Mouse (Mus musculus): ENCODE results near the gene Klhl29. TPM values are rescaled to one million over a fixed set of nuclear protein-coding genes. Genes with fewer than 3 reads are reported as not detected.
A peak's percentile ranks its signal among the peaks of the same experiment; 100 is the strongest.

Klhl29 gene
- polyA plus RNA-seq, 1 experiment from 2014 or later: 4.0 TPM

- Histone ChIP-seq H3K4me2 (ENCODE audit: low read length) (no peak overlapping the region), H3K9ac (ENCODE audit: low read depth, low read length) (no peak overlapping the region), H3K4me1 (ENCODE audit: control insufficient read depth, insufficient read depth, low read length) (peaks cover 8% of the 10 kb centered on the region), H3K36me3 (ENCODE audit: control insufficient read depth, insufficient read depth, low read length) (no peaks in the 10 kb centered on the region), H3K27ac (ENCODE audit: low read length) (no peak overlapping the region), H3K9me3 (replicated peaks; ENCODE audit: control insufficient read depth, low read length, poor library complexity, severe bottlenecking) (no peaks in the 10 kb centered on the region), H3K4me3 (ENCODE audit: low read depth, low read length) (no peak overlapping the region), H3K27me3 (ENCODE audit: control insufficient read depth, insufficient read depth, low read depth, low read length) (no peaks in the 10 kb centered on the region)
- no peak for ATAC-seq
- WGBS: 88% methylated on average over 6 of the region's 6 CpGs
Observed at GRCm38 (mm10) chr12:5340151-5340603, 35.3 kb downstream of the Klhl29 start.

GRCm38 (mm10) chr12:5336927-5337712 is 38.4 kb downstream of the Klhl29 start:
- 24% methylated on average over 8 of the region's 8 CpGs for WGBS
- ATAC-seq: peak; percentile 54; the same call in 1 of the 2 replicates
- Histone ChIP-seq H3K27ac (ENCODE audit: low read length) (no peak overlapping the region), H3K9ac (ENCODE audit: low read depth, low read length) (no peak overlapping the region), H3K27me3 (ENCODE audit: control insufficient read depth, insufficient read depth, low read depth, low read length) (no peaks in the 10 kb centered on the region), H3K36me3 (ENCODE audit: control insufficient read depth, insufficient read depth, low read length) (no peaks in the 10 kb centered on the region), H3K4me1 (ENCODE audit: control insufficient read depth, insufficient read depth, low read length) (peaks cover 8% of the 10 kb centered on the region), H3K4me2 (ENCODE audit: low read length) (no peak overlapping the region), H3K4me3 (ENCODE audit: low read depth, low read length) (no peak overlapping the region), H3K9me3 (replicated peaks; ENCODE audit: control insufficient read depth, low read length, poor library complexity, severe bottlenecking) (no peaks in the 10 kb centered on the region)

- Histone ChIP-seq H3K27me3 (ENCODE audit: control insufficient read depth, insufficient read depth, low read depth, low read length) (no peaks in the 10 kb centered on the region), H3K4me2 (ENCODE audit: low read length) (no peak overlapping the region), H3K9ac (ENCODE audit: low read depth, low read length) (no peak overlapping the region), H3K4me3 (ENCODE audit: low read depth, low read length) (no peak overlapping the region), H3K4me1 (ENCODE audit: control insufficient read depth, insufficient read depth, low read length) (peaks cover 8% of the 10 kb centered on the region), H3K9me3 (replicated peaks; ENCODE audit: control insufficient read depth, low read length, poor library complexity, severe bottlenecking) (no peaks in the 10 kb centered on the region), H3K36me3 (ENCODE audit: control insufficient read depth, insufficient read depth, low read length) (no peaks in the 10 kb centered on the region), H3K27ac (ENCODE audit: low read length) (no peak overlapping the region)
- WGBS: 78% methylated on average over 6 of the region's 6 CpGs
- no peak for ATAC-seq
Observed at GRCm38 (mm10) chr12:5336331-5336730, 39.2 kb downstream of the Klhl29 start.

- Histone ChIP-seq H3K4me2 (ENCODE audit: low read length) (no peak overlapping the region), H3K4me1 (ENCODE audit: control insufficient read depth, insufficient read depth, low read length) (peaks cover 10% of the 10 kb centered on the region), H3K4me3 (ENCODE audit: low read depth, low read length) (no peak overlapping the region), H3K27me3 (ENCODE audit: control insufficient read depth, insufficient read depth, low read depth, low read length) (no peaks in the 10 kb centered on the region), H3K9ac (ENCODE audit: low read depth, low read length) (no peak overlapping the region), H3K36me3 (ENCODE audit: control insufficient read depth, insufficient read depth, low read length) (no peaks in the 10 kb centered on the region), H3K27ac (ENCODE audit: low read length) (no peak overlapping the region), H3K9me3 (replicated peaks; ENCODE audit: control insufficient read depth, low read length, poor library complexity, severe bottlenecking) (no peaks in the 10 kb centered on the region)
- WGBS: 63% methylated on average over 9 of the region's 9 CpGs
- ATAC-seq: no peak
Observed at GRCm38 (mm10) chr12:5334956-5335355, 40.5 kb downstream of the Klhl29 start.

- H3K9ac ChIP-seq (ENCODE audit: low read depth, low read length): no peak overlapping the region
- WGBS: 92% methylated on average over 2 of the region's 2 CpGs
- ATAC-seq: no peak
Observed at GRCm38 (mm10) chr12:5334175-5334574, 41.3 kb downstream of the Klhl29 start.

GRCm38 (mm10) chr12:5331810-5332484 is 43.5 kb downstream of the Klhl29 start:
- no peak overlapping the region for H3K4me3 ChIP-seq (ENCODE audit: low read depth, low read length)
- WGBS: 57% methylated on average over 13 of the region's 13 CpGs
- H3K27me3 ChIP-seq (ENCODE audit: control insufficient read depth, insufficient read depth, low read depth, low read length): no peaks in the 10 kb centered on the region
- H3K9ac ChIP-seq (ENCODE audit: low read depth, low read length): no peak overlapping the region
- peaks cover 3% of the 10 kb centered on the region for H3K4me1 ChIP-seq (ENCODE audit: control insufficient read depth, insufficient read depth, low read length)
- no peaks in the 10 kb centered on the region for H3K9me3 ChIP-seq (replicated peaks; ENCODE audit: control insufficient read depth, low read length, poor library complexity, severe bottlenecking)
- no peak overlapping the region for H3K27ac ChIP-seq (ENCODE audit: low read length)
- no peak overlapping the region for H3K4me2 ChIP-seq (ENCODE audit: low read length)
- no peaks in the 10 kb centered on the region for H3K36me3 ChIP-seq (ENCODE audit: control insufficient read depth, insufficient read depth, low read length)
- ATAC-seq: peak; percentile 32; the same call in 1 of the 2 replicates

More at GRCm38 (mm10) chr12:5334175-5334574, 41.3 kb downstream of the Klhl29 start:
- H3K4me3 ChIP-seq (ENCODE audit: low read depth, low read length): no peak overlapping the region
- peaks cover 10% of the 10 kb centered on the region for H3K4me1 ChIP-seq (ENCODE audit: control insufficient read depth, insufficient read depth, low read length)
- H3K27ac ChIP-seq (ENCODE audit: low read length): no peak overlapping the region
- H3K27me3 ChIP-seq (ENCODE audit: control insufficient read depth, insufficient read depth, low read depth, low read length): no peaks in the 10 kb centered on the region
- H3K4me2 ChIP-seq (ENCODE audit: low read length): no peak overlapping the region
- no peaks in the 10 kb centered on the region for H3K36me3 ChIP-seq (ENCODE audit: control insufficient read depth, insufficient read depth, low read length)
- no peaks in the 10 kb centered on the region for H3K9me3 ChIP-seq (replicated peaks; ENCODE audit: control insufficient read depth, low read length, poor library complexity, severe bottlenecking)

- Histone ChIP-seq H3K4me1 (ENCODE audit: control insufficient read depth, insufficient read depth, low read length) (peaks cover 2% of the 10 kb centered on the region; the same call in 1 of the 2 replicates), H3K27ac (ENCODE audit: low read length) (no peak overlapping the region), H3K36me3 (ENCODE audit: control insufficient read depth, insufficient read depth, low read length) (no peaks in the 10 kb centered on the region), H3K9me3 (replicated peaks; ENCODE audit: control insufficient read depth, low read length, poor library complexity, severe bottlenecking) (no peaks in the 10 kb centered on the region), H3K27me3 (ENCODE audit: control insufficient read depth, insufficient read depth, low read depth, low read length) (no peaks in the 10 kb centered on the region), H3K4me3 (ENCODE audit: low read depth, low read length) (no peak overlapping the region), H3K9ac (ENCODE audit: low read depth, low read length) (no peak overlapping the region), H3K4me2 (ENCODE audit: low read length) (no peak overlapping the region)
- 75% methylated on average over 6 of the region's 6 CpGs for WGBS
- ATAC-seq: no peak
Observed at GRCm38 (mm10) chr12:5330496-5331070, 44.9 kb downstream of the Klhl29 start.

GRCm38 (mm10) chr12:5322444-5323087 is 52.9 kb downstream of the Klhl29 start:
- Histone ChIP-seq H3K4me2 (ENCODE audit: low read length) (no peak overlapping the region), H3K27me3 (ENCODE audit: control insufficient read depth, insufficient read depth, low read depth, low read length) (no peaks in the 10 kb centered on the region), H3K9ac (ENCODE audit: low read depth, low read length) (no peak overlapping the region), H3K27ac (ENCODE audit: low read length) (no peak overlapping the region), H3K9me3 (replicated peaks; ENCODE audit: control insufficient read depth, low read length, poor library complexity, severe bottlenecking) (no peaks in the 10 kb centered on the region), H3K36me3 (ENCODE audit: control insufficient read depth, insufficient read depth, low read length) (no peaks in the 10 kb centered on the region), H3K4me1 (ENCODE audit: control insufficient read depth, insufficient read depth, low read length) (no peaks in the 10 kb centered on the region), H3K4me3 (ENCODE audit: low read depth, low read length) (no peak overlapping the region)
- ATAC-seq: no peak
- WGBS: 89% methylated on average over 9 of the region's 9 CpGs
